Mouse (Mus musculus) thymus, postnatal 10 days (tissue): ENCODE measurements around the gene Vmn1r233.

ENCODE experiments used
- DNase-seq, 2 experiments: peaks; one replicate each; pipeline ENCODE4 v3.0.0; 2021; ENCODE audit warnings: low spot score in 2 of 2

Gene Vmn1r233

GRCm38 (mm10) chr17:20996364-20996763, at the start of gene Vmn1r233:
Vmn1r233 (minus strand) TSS chr17:20996464.
- no peak for DNase-seq

GRCm38 (mm10) chr17:21018410-21019080, 22.3 kb upstream of the Vmn1r233 start:
- DNase-seq, result no peak

DNA sequence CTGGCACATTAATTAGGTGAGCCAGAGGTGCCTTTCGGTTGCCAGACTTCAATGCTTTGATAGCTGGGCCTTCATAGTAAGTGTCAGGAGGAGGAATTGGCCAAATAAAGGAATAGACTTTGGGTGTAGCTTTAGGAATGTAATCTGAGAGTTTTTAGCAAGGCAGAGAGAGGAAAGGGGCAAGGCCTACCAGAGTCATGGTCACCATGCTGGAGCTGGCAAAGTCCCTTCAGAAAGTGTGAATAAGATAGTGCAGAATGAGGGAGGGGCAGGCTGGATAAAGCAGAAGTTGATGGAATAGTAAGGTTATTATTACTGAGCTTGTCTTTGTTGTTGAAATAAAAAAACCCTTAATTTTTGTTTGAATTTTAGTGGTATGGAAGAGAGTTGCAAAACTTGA, 13.5 kb upstream of the Vmn1r233 start:
- DNase-seq, result no peak

GRCm38 (mm10) chr17:21008382-21009331, 12.4 kb upstream of the Vmn1r233 start, which contains the start of gene Zfp160:
Zfp160 (plus strand) TSS chr17:21008903.
- DNase-seq, result peak; percentile 73 to 77

- DNase-seq, result no peak
Observed at GRCm38 (mm10) chr17:20993716-20994115, 2.5 kb downstream of the Vmn1r233 start.

DNA sequence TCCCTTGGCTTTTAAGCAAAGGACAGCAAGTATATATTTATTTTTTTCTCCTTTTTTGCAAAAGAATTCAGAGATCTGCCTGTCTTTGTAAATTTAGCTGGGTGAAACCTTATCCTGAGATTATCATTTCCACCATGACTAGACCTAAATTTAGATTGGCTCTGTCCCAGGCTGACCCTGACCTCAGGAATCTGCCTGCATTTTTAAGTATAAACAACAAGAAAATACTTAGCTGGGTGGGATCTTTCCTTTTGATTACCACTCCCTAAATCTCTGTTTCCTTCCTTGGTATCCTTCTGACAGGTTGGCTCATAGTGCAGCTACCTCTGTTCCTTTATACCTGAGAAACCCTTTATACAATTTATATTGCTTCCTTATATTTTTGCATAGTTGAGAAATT, 29.6 kb downstream of the Vmn1r233 start:
- DNase-seq, result no peak

- no peak for DNase-seq
Observed at GRCm38 (mm10) chr17:20965421-20965820, 30.8 kb downstream of the Vmn1r233 start.

- no peak for DNase-seq
Observed at GRCm38 (mm10) chr17:20960386-20960785, 35.9 kb downstream of the Vmn1r233 start.

- DNase-seq, result no peak
Observed at GRCm38 (mm10) chr17:20946636-20947035, 49.6 kb downstream of the Vmn1r233 start.

GRCm38 (mm10) chr17:20946026-20946565, 50.2 kb downstream of the Vmn1r233 start:
- DNase-seq, result peak; percentile 7 to 22

DNA sequence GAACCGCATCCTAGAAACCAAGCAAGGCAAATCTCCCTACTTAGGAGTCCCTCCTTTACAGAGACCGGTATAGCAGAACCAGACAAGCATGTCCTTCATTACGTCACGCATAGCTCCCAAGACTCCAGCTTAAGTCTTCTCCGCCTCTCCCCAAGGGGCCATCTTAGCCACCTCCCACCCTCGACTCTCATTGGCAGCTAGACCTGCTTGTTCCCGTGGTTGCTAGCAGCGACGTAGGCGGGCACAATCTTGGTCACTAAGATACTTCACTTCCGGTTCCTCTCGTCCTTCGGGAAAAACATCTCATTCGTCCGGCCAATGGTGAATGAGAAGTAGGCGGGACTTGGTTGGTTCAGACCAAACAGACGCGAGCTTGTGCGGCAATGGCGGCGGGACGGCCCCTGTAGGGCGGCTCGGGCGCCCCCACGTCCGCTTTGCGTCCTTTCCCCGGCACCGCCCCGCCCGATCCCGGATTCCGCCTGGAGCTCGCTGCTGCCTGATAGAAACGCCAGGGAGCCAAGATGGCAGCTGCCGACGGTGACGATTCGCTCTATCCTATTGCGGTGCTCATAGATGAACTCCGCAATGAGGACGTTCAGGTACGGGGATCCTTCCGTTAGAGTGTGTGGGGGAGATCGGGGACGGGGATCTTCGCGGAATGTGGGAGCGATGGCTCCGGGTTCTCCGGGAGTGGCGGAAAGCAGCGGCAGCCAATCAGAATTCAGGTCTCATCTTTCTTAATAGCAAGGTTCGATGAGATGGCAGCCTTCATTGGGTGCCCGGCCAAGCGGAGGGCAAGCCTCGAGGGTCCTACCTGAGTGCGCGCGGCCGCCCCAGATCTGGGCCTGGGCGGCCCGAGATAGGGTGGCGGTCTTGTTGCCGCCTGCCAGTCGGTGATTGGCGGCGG, 51.0 kb downstream of the Vmn1r233 start, which contains the start of gene Ppp2r1a:
TSS of gene Ppp2r1a (plus strand) at position 327 of the 907 bp plus-strand sequence.
- DNase-seq, result peak; percentile 93 to 97

- no peak for DNase-seq
Observed at GRCm38 (mm10) chr17:20944226-20944625, 52.0 kb downstream of the Vmn1r233 start.
